Mouse (Mus musculus) midbrain, embryonic 11.5 days (tissue): ENCODE measurements around the gene Large1. TPM values are rescaled to one million over a fixed set of nuclear protein-coding genes. Genes with fewer than 3 reads are reported as not detected.
"Not testable (repeated sequence)": the region's sequence is repeated elsewhere in the genome, so short reads cannot be mapped to it uniquely, and the experiment has no call there.

Experiments
- ATAC-seq: fragments of 200-750 bp; cut with Nextera tagmentation; 2 replicates; pipeline ENCODE4 v1.8.0; 2017; ENCODE audit warnings: moderate TSS enrichment, moderate library complexity; ENCODE audit not compliant: low FRiP score
- DNase-seq: peaks from one replicate; pipeline ENCODE4 v3.0.0; 2015; ENCODE audit warnings: low spot score; ENCODE audit errors: missing footprints
- H3K27ac ChIP-seq: fragments of 300-500 bp; sonication (generic); 2 replicates; pipeline ENCODE4 v1.5.1; 2014; ENCODE audit warnings: low read depth, low read length
- H3K27me3 ChIP-seq: fragments of 300-500 bp; sonication (generic); 2 replicates; pipeline ENCODE4 v1.6.1; 2014; ENCODE audit warnings: mild to moderate bottlenecking, low read length, moderate library complexity, mixed read lengths; ENCODE audit not compliant: control insufficient read depth, insufficient read depth
- H3K36me3 ChIP-seq: fragments of 300-500 bp; sonication (generic); 2 replicates; pipeline ENCODE4 v1.6.1; 2014; ENCODE audit warnings: mild to moderate bottlenecking, low read length, moderate library complexity, mixed read lengths; ENCODE audit not compliant: control insufficient read depth, insufficient read depth
- H3K4me1 ChIP-seq: fragments of 300-500 bp; sonication (generic); 2 replicates; pipeline ENCODE4 v1.6.1; 2014; ENCODE audit warnings: low read length; ENCODE audit not compliant: control insufficient read depth, insufficient read depth
- H3K4me2 ChIP-seq: fragments of 300-500 bp; sonication (generic); 2 replicates; pipeline ENCODE4 v1.6.1; 2014; ENCODE audit warnings: mild to moderate bottlenecking, moderate library complexity
- H3K4me3 ChIP-seq: fragments of 300-500 bp; sonication (generic); 2 replicates; pipeline ENCODE4 v1.5.1; 2014; ENCODE audit warnings: low read depth, low read length
- H3K9ac ChIP-seq: fragments of 300-500 bp; sonication (generic); 2 replicates; pipeline ENCODE4 v1.6.1; 2014; ENCODE audit warnings: low read length
- H3K9me3 ChIP-seq: fragments of 300-500 bp; sonication (generic); 2 replicates; pipeline ENCODE4 v1.6.1; 2016; ENCODE audit warnings: low read length; ENCODE audit not compliant: control insufficient read depth
- WGBS: fragments of 180-500 bp; shearing (Covaris S2); extraction: QIAGEN DNeasy Blood & Tissue Kit; methylation state at CpG from one replicate; pipeline ENCODE4 v1.1.7; 2014; 5-methylcytosine and 5-hydroxymethylcytosine counted together
- polyA plus RNA-seq: library from polyadenylated mRNA; unstranded; fragments of >200 nt; fragmentation: Nextera tagmentation; extraction: Ambion mirVana; gene quantifications from 2 replicates; pipeline ENCODE4 v1.2.1, GENCODE M21; 2014

Gene Large1
- polyA plus RNA-seq, 1 experiment from 2014 or later = 8.4 TPM

- Histone ChIP-seq H3K27me3 (no peaks in the 10 kb centered on the region), H3K9me3 (no peaks in the 10 kb centered on the region), H3K4me1 (no peaks in the 10 kb centered on the region), H3K36me3 (no peaks in the 10 kb centered on the region), H3K9ac (no peak overlapping the region), H3K4me3 (no peak overlapping the region), H3K27ac (no peak overlapping the region), H3K4me2 (no peak overlapping the region)
- WGBS = 82% methylated on average over 2 of the region's 2 CpGs
- ATAC-seq (no peak), DNase-seq (no peak)
Measured at GRCm38 (mm10) chr8:72990425-72990824, 362.9 kb downstream of the Large1 start.

DNA sequence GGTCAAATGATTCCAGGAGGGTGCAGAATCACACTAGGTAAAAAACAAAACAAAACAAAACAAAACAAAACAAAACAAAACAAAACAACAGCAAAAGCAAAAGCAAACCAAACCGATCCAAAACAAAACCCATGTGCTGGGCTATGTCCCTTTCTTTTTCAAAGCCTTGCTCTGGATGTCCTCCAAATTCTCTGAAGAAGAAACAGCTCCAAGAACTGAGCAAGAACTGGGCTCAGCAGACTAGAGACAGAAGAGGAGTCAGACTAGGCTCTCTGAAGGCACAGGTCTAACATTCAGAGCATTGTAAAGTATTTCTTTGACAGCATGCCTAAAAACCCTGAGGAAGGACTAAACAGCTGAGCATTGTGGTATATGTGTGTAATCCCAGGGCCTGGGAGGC is 370.5 kb downstream of the Large1 start:
- H3K4me3 ChIP-seq = no peak overlapping the region
- H3K27me3 ChIP-seq = no peaks in the 10 kb centered on the region
- no peaks in the 10 kb centered on the region for H3K9me3 ChIP-seq
- no peaks in the 10 kb centered on the region for H3K36me3 ChIP-seq
- no peak for DNase-seq
- ATAC-seq = no peak
- H3K4me1 ChIP-seq = no peaks in the 10 kb centered on the region
- no peak overlapping the region for H3K4me2 ChIP-seq
- H3K27ac ChIP-seq = no peak overlapping the region
- no peak overlapping the region for H3K9ac ChIP-seq
- WGBS = 94% methylated on average over 1 of the region's 1 CpGs

DNA sequence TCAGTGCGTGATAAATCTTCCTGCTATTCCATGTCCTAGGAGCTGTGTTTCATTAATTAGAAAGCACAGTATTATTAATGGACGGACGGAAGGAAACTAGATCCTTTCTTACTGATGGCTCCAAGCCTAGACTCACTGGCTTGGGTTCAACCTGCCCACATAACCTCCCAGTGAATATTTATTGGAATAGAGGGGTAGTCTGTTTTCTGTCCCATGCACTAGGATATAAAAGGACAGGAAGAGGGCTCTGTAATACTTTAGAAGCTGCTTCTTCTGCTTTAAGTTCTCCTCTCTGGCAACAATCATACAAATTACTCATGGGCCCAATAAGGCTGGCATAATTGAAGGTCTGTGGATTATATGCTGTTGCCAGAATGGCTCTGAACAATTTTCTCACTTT is 398.3 kb downstream of the Large1 start:
- Histone ChIP-seq H3K27me3 (no peaks in the 10 kb centered on the region), H3K9me3 (no peaks in the 10 kb centered on the region), H3K9ac (no peak overlapping the region), H3K36me3 (no peaks in the 10 kb centered on the region), H3K4me1 (no peaks in the 10 kb centered on the region), H3K4me2 (no peak overlapping the region), H3K27ac (no peak overlapping the region), H3K4me3 (no peak overlapping the region)
- ATAC-seq = no peak
- 87% methylated on average over 3 of the region's 3 CpGs for WGBS
- no peak for DNase-seq

DNA sequence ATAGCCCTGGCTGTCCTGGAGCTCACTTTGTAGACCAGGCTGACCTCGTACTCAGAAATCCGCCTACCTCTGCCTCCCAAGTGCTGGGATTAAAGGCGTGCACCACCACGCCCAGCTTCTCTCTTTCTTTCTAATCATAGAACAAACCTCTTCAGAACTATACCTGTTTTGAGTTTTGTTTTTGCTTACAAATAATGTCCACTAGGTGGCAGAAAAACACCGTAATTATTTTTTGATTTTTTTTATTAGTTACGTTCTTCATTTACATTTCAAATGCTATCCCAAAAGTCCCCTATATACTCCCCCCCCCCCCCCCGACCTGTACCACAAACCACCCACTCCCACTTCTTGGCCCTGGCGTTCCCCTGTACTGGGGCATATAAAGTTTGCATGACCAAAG is 411.9 kb downstream of the Large1 start:
- WGBS = 78% methylated on average over 8 of the region's 8 CpGs
- not testable (repeated sequence) for H3K9me3 ChIP-seq, H3K36me3 ChIP-seq, H3K4me2 ChIP-seq, ATAC-seq, H3K9ac ChIP-seq, H3K4me3 ChIP-seq, H3K27ac ChIP-seq, DNase-seq, H3K4me1 ChIP-seq, H3K27me3 ChIP-seq

- WGBS = 81% methylated on average over 2 of the region's 2 CpGs
- no peak overlapping the region for H3K4me2 ChIP-seq
- H3K9me3 ChIP-seq = no peaks in the 10 kb centered on the region
- no peak for DNase-seq
- no peak overlapping the region for H3K9ac ChIP-seq
- H3K4me1 ChIP-seq = no peaks in the 10 kb centered on the region
- no peaks in the 10 kb centered on the region for H3K36me3 ChIP-seq
- no peak overlapping the region for H3K4me3 ChIP-seq
- no peak overlapping the region for H3K27ac ChIP-seq
- ATAC-seq = peak; percentile 68
- no peaks in the 10 kb centered on the region for H3K27me3 ChIP-seq
Measured at GRCm38 (mm10) chr8:72919182-72919902, 434.0 kb downstream of the Large1 start.

- Histone ChIP-seq H3K27me3 (no peaks in the 10 kb centered on the region), H3K9ac (no peak overlapping the region), H3K36me3 (no peaks in the 10 kb centered on the region), H3K4me3 (no peak overlapping the region), H3K9me3 (no peaks in the 10 kb centered on the region), H3K27ac (no peak overlapping the region), H3K4me2 (no peak overlapping the region), H3K4me1 (no peaks in the 10 kb centered on the region)
- 80% methylated on average over 4 of the region's 4 CpGs for WGBS
- ATAC-seq (no peak), DNase-seq (no peak)
Measured at GRCm38 (mm10) chr8:72905491-72905890, 447.8 kb downstream of the Large1 start.

GRCm38 (mm10) chr8:72901591-72901990 is 451.7 kb downstream of the Large1 start:
- no peak overlapping the region for H3K4me3 ChIP-seq
- WGBS = 85% methylated on average over 6 of the region's 6 CpGs

DNA sequence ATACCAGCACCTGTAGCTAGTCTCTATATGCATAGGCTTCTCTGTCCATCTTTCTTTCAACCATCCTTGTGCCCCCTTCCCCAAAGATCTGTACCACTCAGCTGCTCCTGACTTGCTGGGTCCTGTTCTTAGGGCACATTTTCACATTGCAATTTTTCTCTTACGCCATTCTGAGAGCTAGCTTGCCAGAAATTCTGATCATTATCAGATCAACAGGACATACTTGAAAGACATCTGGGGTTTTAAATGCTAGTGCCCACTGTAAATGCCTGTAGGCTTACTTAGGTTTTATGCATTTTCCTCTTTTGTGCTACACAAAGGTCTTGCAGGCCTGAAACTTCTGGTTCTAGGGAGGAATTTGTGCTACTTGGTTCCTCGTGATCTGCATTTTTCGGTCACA is 454.0 kb downstream of the Large1 start:
- Histone ChIP-seq H3K9ac (no peak overlapping the region), H3K9me3 (no peaks in the 10 kb centered on the region), H3K4me2 (no peak overlapping the region), H3K36me3 (no peaks in the 10 kb centered on the region), H3K27me3 (no peaks in the 10 kb centered on the region), H3K4me1 (no peaks in the 10 kb centered on the region), H3K27ac (no peak overlapping the region), H3K4me3 (no peak overlapping the region)
- ATAC-seq (no peak), DNase-seq (no peak)
- 100% methylated on average over 3 of the region's 3 CpGs for WGBS

More at GRCm38 (mm10) chr8:72901591-72901990, 451.7 kb downstream of the Large1 start:
- Histone ChIP-seq H3K36me3 (no peaks in the 10 kb centered on the region), H3K9me3 (no peaks in the 10 kb centered on the region), H3K9ac (no peak overlapping the region), H3K4me1 (no peaks in the 10 kb centered on the region), H3K27ac (no peak overlapping the region), H3K4me2 (no peak overlapping the region), H3K27me3 (no peaks in the 10 kb centered on the region)
- ATAC-seq (no peak), DNase-seq (no peak)

GRCm38 (mm10) chr8:72883033-72883432 is 470.3 kb downstream of the Large1 start:
- no peak overlapping the region for H3K4me2 ChIP-seq
- no peak overlapping the region for H3K27ac ChIP-seq
- H3K9me3 ChIP-seq = no peaks in the 10 kb centered on the region
- H3K4me1 ChIP-seq = no peaks in the 10 kb centered on the region
- WGBS = 97% methylated on average over 2 of the region's 2 CpGs
- no peaks in the 10 kb centered on the region for H3K36me3 ChIP-seq
- ATAC-seq (no peak), DNase-seq (no peak)
- no peak overlapping the region for H3K4me3 ChIP-seq
- H3K27me3 ChIP-seq = no peaks in the 10 kb centered on the region
- H3K9ac ChIP-seq = no peak overlapping the region
